Mouse (Mus musculus): ENCODE results near the gene Syn2. TPM values are rescaled to one million over a fixed set of nuclear protein-coding genes. Genes with fewer than 3 reads are reported as not detected.

Syn2 gene
- polyA plus RNA-seq, 1 experiment from 2014 or later = 13.2 TPM

- WGBS = 45% methylated on average over 2 of the region's 2 CpGs
- H3K9ac ChIP-seq = no peak overlapping the region
- no peaks in the 10 kb centered on the region for H3K27me3 ChIP-seq
- no peak overlapping the region for H3K4me3 ChIP-seq
- H3K9me3 ChIP-seq (replicated peaks) = no peaks in the 10 kb centered on the region
- no peak overlapping the region for H3K4me2 ChIP-seq (replicated peaks)
- peaks cover 8% of the 10 kb centered on the region; the same call in 1 of the 2 replicates for H3K4me1 ChIP-seq
- ATAC-seq (ENCODE audit: low FRiP score) = peak; percentile 73; the same call in 1 of the 2 replicates
- H3K27ac ChIP-seq = no peak overlapping the region
- no peaks in the 10 kb centered on the region for H3K36me3 ChIP-seq
These were observed 133.2 kb downstream of the Syn2 start for GRCm38 (mm10) chr6:115267916-115268315.

- no peak for ATAC-seq (ENCODE audit: low FRiP score)
These were observed 134.1 kb downstream of the Syn2 start for GRCm38 (mm10) chr6:115268551-115269385.

GRCm38 (mm10) chr6:115269561-115269960 lies 134.9 kb downstream of the Syn2 start:
- no peak overlapping the region for H3K4me3 ChIP-seq
- WGBS = 76% methylated on average over 5 of the region's 5 CpGs
- H3K4me1 ChIP-seq = peaks cover 8% of the 10 kb centered on the region; the same call in 1 of the 2 replicates
- no peaks in the 10 kb centered on the region for H3K27me3 ChIP-seq
- H3K4me2 ChIP-seq (replicated peaks) = no peak overlapping the region
- H3K36me3 ChIP-seq = no peaks in the 10 kb centered on the region
- no peaks in the 10 kb centered on the region for H3K9me3 ChIP-seq (replicated peaks)
- H3K27ac ChIP-seq = no peak overlapping the region
- no peak overlapping the region for H3K9ac ChIP-seq
- ATAC-seq (ENCODE audit: low FRiP score) = no peak

More at GRCm38 (mm10) chr6:115268551-115269385, 134.1 kb downstream of the Syn2 start:
- Histone ChIP-seq H3K4me3 (no peak overlapping the region), H3K9ac (no peak overlapping the region), H3K9me3 (replicated peaks) (no peaks in the 10 kb centered on the region), H3K36me3 (no peaks in the 10 kb centered on the region), H3K27ac (no peak overlapping the region), H3K4me2 (replicated peaks) (no peak overlapping the region), H3K27me3 (no peaks in the 10 kb centered on the region), H3K4me1 (peaks cover 8% of the 10 kb centered on the region; the same call in 1 of the 2 replicates)
- 88% methylated on average over 10 of the region's 10 CpGs for WGBS

GRCm38 (mm10) chr6:115270085-115270484 lies 135.4 kb downstream of the Syn2 start:
- Histone ChIP-seq H3K27me3 (no peaks in the 10 kb centered on the region), H3K27ac (no peak overlapping the region), H3K4me2 (replicated peaks) (no peak overlapping the region), H3K9me3 (replicated peaks) (no peaks in the 10 kb centered on the region), H3K4me1 (peaks cover 8% of the 10 kb centered on the region; the same call in 1 of the 2 replicates), H3K9ac (no peak overlapping the region), H3K36me3 (no peaks in the 10 kb centered on the region), H3K4me3 (no peak overlapping the region)
- ATAC-seq (ENCODE audit: low FRiP score) = no peak
- 58% methylated on average over 2 of the region's 2 CpGs for WGBS

DNA sequence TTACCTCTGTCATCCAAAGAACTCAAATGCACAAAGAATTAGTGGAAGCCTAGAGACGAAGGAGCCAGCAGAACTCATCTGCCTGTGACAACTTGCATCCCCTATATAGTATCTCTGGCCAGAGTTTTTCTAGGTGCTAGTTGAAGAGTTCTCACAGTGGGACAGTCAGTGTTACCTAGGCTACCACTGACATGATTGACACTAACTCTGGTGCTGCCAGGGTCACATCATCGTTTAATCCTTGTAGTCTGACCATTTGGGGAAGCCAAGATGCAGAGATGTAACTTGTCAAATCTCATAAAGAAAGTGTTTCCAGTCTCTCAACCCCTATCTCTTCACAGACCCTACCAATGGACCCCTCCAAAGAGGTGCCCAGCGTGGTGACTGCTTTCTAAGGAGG lies 136.6 kb downstream of the Syn2 start:
- H3K4me2 ChIP-seq (replicated peaks) = no peak overlapping the region
- 68% methylated on average over 3 of the region's 3 CpGs for WGBS
- peaks cover 8% of the 10 kb centered on the region; the same call in 1 of the 2 replicates for H3K4me1 ChIP-seq
- ATAC-seq (ENCODE audit: low FRiP score) = no peak
- no peak overlapping the region for H3K9ac ChIP-seq
- no peaks in the 10 kb centered on the region for H3K36me3 ChIP-seq
- no peak overlapping the region for H3K27ac ChIP-seq
- no peak overlapping the region for H3K4me3 ChIP-seq
- H3K27me3 ChIP-seq = no peaks in the 10 kb centered on the region
- H3K9me3 ChIP-seq (replicated peaks) = no peaks in the 10 kb centered on the region

DNA sequence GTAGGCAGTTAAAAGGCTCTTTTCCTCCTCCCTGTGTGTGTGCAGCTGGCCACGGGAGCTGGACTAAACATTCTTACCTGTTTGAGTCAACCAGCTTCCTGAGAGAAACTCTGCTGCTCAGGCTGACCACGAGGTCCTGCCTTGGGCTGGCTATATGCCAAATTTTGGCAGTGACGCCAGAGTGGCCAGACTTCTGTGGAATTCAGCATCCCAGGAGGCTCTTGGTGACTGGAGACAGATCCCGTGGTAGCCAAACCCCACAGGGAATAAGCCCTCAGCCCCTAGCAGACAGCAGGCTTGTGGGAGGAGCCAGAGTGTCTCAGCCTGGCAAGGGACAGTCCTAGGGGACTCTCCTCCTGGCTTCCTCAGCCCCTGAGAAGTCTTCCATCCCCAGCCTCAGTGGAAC lies 137.2 kb downstream of the Syn2 start:
- H3K9me3 ChIP-seq (replicated peaks) = no peaks in the 10 kb centered on the region
- WGBS = 32% methylated on average over 4 of the region's 4 CpGs
- ATAC-seq (ENCODE audit: low FRiP score) = no peak
- H3K4me1 ChIP-seq = peaks cover 8% of the 10 kb centered on the region; the same call in 1 of the 2 replicates
- H3K4me3 ChIP-seq = no peak overlapping the region
- no peak overlapping the region for H3K27ac ChIP-seq
- H3K27me3 ChIP-seq = no peaks in the 10 kb centered on the region
- no peak overlapping the region for H3K9ac ChIP-seq
- no peak overlapping the region for H3K4me2 ChIP-seq (replicated peaks)
- no peaks in the 10 kb centered on the region for H3K36me3 ChIP-seq

DNA sequence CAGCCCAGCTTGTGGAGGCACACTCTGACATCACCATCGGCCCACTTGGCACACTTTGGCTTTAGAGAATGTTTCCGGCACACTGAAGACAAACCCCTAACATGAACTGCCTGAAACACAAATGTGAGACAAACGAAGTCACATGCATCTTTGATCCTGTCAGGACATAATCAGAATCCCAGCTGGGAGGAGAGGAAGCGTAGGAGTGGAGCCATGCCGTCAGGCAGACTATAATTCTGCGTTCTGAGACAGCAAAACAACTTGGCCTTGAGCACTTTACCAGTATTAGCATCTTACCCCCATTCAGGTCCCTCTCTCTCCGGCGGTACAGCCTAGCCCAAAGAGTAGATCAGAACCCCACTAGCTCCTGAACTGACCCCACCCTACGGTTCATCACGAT lies 138.6 kb downstream of the Syn2 start:
- H3K27me3 ChIP-seq = no peaks in the 10 kb centered on the region
- no peak overlapping the region for H3K4me2 ChIP-seq (replicated peaks)
- H3K27ac ChIP-seq = no peak overlapping the region
- WGBS = 86% methylated on average over 10 of the region's 10 CpGs
- ATAC-seq (ENCODE audit: low FRiP score) = no peak
- H3K36me3 ChIP-seq = no peaks in the 10 kb centered on the region
- H3K9ac ChIP-seq = no peak overlapping the region
- H3K4me3 ChIP-seq = no peak overlapping the region
- peaks cover 8% of the 10 kb centered on the region; the same call in 1 of the 2 replicates for H3K4me1 ChIP-seq
- no peaks in the 10 kb centered on the region for H3K9me3 ChIP-seq (replicated peaks)

DNA sequence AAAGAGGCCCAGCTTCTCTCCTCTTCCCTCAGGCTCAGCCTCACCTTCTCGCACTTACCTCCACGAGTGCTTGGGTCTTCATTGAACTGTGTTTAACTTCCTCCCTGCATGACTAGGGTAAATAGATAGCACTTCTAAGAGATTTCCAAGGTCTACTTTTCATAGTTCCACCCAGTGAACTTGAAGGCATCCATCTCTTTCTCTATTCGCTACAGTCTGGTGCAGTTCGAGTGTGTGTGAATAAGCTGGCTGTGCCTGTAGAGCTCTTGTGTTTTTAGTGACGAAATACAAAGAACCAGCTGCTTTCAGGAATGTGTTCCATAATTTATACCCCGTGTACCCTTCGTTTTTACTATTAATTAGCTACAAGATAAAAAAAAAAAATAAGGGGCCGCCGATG lies 140.0 kb downstream of the Syn2 start:
- no peaks in the 10 kb centered on the region for H3K27me3 ChIP-seq
- no peaks in the 10 kb centered on the region for H3K36me3 ChIP-seq
- no peak for ATAC-seq (ENCODE audit: low FRiP score)
- H3K4me3 ChIP-seq = no peak overlapping the region
- H3K9ac ChIP-seq = no peak overlapping the region
- 84% methylated on average over 9 of the region's 9 CpGs for WGBS
- H3K4me1 ChIP-seq = peaks cover 8% of the 10 kb centered on the region; the same call in 1 of the 2 replicates
- no peaks in the 10 kb centered on the region for H3K9me3 ChIP-seq (replicated peaks)
- H3K4me2 ChIP-seq (replicated peaks) = no peak overlapping the region
- H3K27ac ChIP-seq = no peak overlapping the region

- 95% methylated on average over 10 of the region's 10 CpGs for WGBS
- no peak for ATAC-seq (ENCODE audit: low FRiP score)
These were observed 140.6 kb downstream of the Syn2 start for GRCm38 (mm10) chr6:115275116-115275815.

GRCm38 (mm10) chr6:115278086-115278485 lies 143.4 kb downstream of the Syn2 start:
- Histone ChIP-seq H3K27ac (no peak overlapping the region), H3K9ac (no peak overlapping the region), H3K27me3 (no peaks in the 10 kb centered on the region), H3K9me3 (replicated peaks) (no peaks in the 10 kb centered on the region), H3K4me2 (replicated peaks) (no peak overlapping the region), H3K4me1 (no peaks in the 10 kb centered on the region), H3K4me3 (no peak overlapping the region), H3K36me3 (no peaks in the 10 kb centered on the region)
- no peak for ATAC-seq (ENCODE audit: low FRiP score)
- 84% methylated on average over 8 of the region's 8 CpGs for WGBS

More at GRCm38 (mm10) chr6:115275116-115275815, 140.6 kb downstream of the Syn2 start:
- H3K9me3 ChIP-seq (replicated peaks) = no peaks in the 10 kb centered on the region
- no peak overlapping the region for H3K9ac ChIP-seq
- peaks cover 8% of the 10 kb centered on the region; the same call in 1 of the 2 replicates for H3K4me1 ChIP-seq
- no peaks in the 10 kb centered on the region for H3K36me3 ChIP-seq
- no peak overlapping the region for H3K27ac ChIP-seq
- no peak overlapping the region for H3K4me3 ChIP-seq
- H3K4me2 ChIP-seq (replicated peaks) = no peak overlapping the region
- H3K27me3 ChIP-seq = no peaks in the 10 kb centered on the region

DNA sequence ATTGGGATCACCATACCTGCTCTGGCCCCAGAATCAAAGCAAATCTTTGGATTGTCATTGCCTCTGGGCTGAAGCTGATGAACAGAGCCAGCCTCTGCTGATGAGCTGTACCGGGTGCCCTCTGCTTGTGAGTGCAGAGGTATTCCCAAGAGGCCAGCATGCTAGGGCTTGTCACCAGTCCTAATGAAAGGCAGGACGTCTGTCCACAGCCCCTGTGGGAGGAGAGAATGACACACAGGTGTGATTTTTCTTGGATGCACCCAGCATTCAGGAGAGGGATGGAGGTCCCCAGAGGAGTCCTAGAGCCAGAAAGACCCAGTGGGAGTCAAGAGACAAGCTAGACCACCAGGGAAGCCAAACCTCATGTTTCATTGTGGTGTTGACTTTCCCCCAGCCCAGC lies 144.9 kb downstream of the Syn2 start:
- WGBS = 76% methylated on average over 2 of the region's 2 CpGs
- ATAC-seq (ENCODE audit: low FRiP score) = no peak
- Histone ChIP-seq H3K4me2 (replicated peaks) (no peak overlapping the region), H3K9ac (no peak overlapping the region), H3K9me3 (replicated peaks) (no peaks in the 10 kb centered on the region), H3K4me1 (no peaks in the 10 kb centered on the region), H3K27me3 (no peaks in the 10 kb centered on the region), H3K36me3 (no peaks in the 10 kb centered on the region), H3K27ac (no peak overlapping the region), H3K4me3 (no peak overlapping the region)

DNA sequence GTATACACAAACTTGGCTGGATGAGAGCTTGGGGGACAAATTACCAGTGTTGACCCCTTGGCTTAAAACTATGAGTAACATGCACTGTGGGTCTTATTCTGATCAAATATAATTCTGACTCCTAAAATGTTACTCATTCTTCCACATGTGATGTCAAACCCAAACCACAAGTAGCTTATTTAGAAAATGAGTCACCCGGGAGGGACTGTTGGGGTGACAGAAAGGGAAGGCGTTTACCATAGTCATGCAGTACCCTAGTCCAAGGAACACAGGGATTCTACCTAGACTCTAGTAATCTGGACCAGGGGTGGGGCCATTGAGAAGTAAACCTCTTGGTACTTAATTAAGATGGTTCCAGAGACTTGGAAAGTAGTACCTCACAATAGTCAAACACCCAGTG lies 149.5 kb downstream of the Syn2 start:
- Histone ChIP-seq H3K9me3 (replicated peaks) (no peaks in the 10 kb centered on the region), H3K9ac (no peak overlapping the region), H3K4me2 (replicated peaks) (no peak overlapping the region), H3K36me3 (no peaks in the 10 kb centered on the region), H3K27me3 (no peaks in the 10 kb centered on the region), H3K4me3 (no peak overlapping the region), H3K4me1 (no peaks in the 10 kb centered on the region), H3K27ac (no peak overlapping the region)
- WGBS = 98% methylated on average over 2 of the region's 2 CpGs
- ATAC-seq (ENCODE audit: low FRiP score) = no peak

Measured in hindbrain, embryonic 12.5 days (tissue).